Mouse (Mus musculus) heart, adult 2 months (tissue): ENCODE results near the gene Brpf3. TPM values are rescaled to one million over a fixed set of nuclear protein-coding genes. Genes with fewer than 3 reads are reported as not detected.

Experiments
- DNase-seq, 2 experiments: peaks; one replicate each; pipeline ENCODE4 v3.0.0; 2021
- H3K27ac ChIP-seq: fragments of 200-600 bp; 2 replicates; pipeline ENCODE4 v1.8.1; 2022
- H3K27me3 ChIP-seq: fragments of 200-500 bp; 2 replicates; pipeline ENCODE4 v1.6.1; 2012; ENCODE audit warnings: mild to moderate bottlenecking, low read length, inconsistent platforms, mixed read lengths; ENCODE audit not compliant: control insufficient read depth, insufficient read depth
- H3K36me3 ChIP-seq: fragments of 200-500 bp; 2 replicates; pipeline ENCODE4 v1.6.1; 2012; ENCODE audit warnings: low read length, inconsistent platforms; ENCODE audit not compliant: control insufficient read depth, insufficient read depth
- H3K4me1 ChIP-seq: fragments of 200-500 bp; 2 replicates; pipeline ENCODE4 v1.6.1; 2011; ENCODE audit warnings: low read length; ENCODE audit not compliant: control insufficient read depth, insufficient read depth
- H3K4me3 ChIP-seq: fragments of 200-600 bp; 2 replicates; pipeline ENCODE4 v1.8.1; 2022
- H3K79me2 ChIP-seq: fragments of 200-500 bp; replicated peaks from 2 replicates; pipeline ENCODE4 v1.6.1; 2012; ENCODE audit warnings: mild to moderate bottlenecking, inconsistent platforms, low read length, moderate library complexity, mixed read lengths; ENCODE audit not compliant: control insufficient read depth, insufficient read depth
- H3K9ac ChIP-seq: fragments of 200-500 bp; 2 replicates; pipeline ENCODE4 v1.6.1; 2012; ENCODE audit warnings: low read depth, mild to moderate bottlenecking, control low read depth, inconsistent platforms, low read length, mixed read lengths
- CTCF ChIP-seq: fragments of 200-600 bp; IDR thresholded peaks from 2 replicates; pipeline ENCODE4 v1.8.1; 2022; ENCODE audit warnings: antibody characterized with exemption, mild to moderate bottlenecking, moderate library complexity
- EP300 ChIP-seq: fragments of 200-500 bp; IDR thresholded peaks from 2 replicates; pipeline ENCODE4 v1.6.1; 2011; ENCODE audit warnings: low read depth, low read length, control low read depth; ENCODE audit not compliant: insufficient read depth
- POLR2A ChIP-seq: fragments of 200-500 bp; IDR thresholded peaks from 2 replicates; pipeline ENCODE4 v1.6.1; 2011; ENCODE audit warnings: mild to moderate bottlenecking, low read depth, low read length, control low read depth; ENCODE audit not compliant: insufficient read depth
- whole genome bisulfite sequencing: fragments of 180-500 bp; shearing (Covaris S2); methylation state at CpG from one replicate; pipeline ENCODE4 v1.1.7; 2018; 5-methylcytosine and 5-hydroxymethylcytosine counted together
- intact Hi-C: fragments of 180-260 bp; cut with DNase I; formaldehyde crosslinking; loops from one replicate; pipeline ENCODE4 v1.15.1; 2025
- long read RNA-seq: library from polyadenylated mRNA; stranded (forward); transcript quantifications from one replicate; pipeline ENCODE4 v2.0.0, GENCODE M21; 2021
- polyA plus RNA-seq: library from polyadenylated mRNA; depleted of rRNA; stranded (reverse); fragments of >200 nt; gene quantifications from 2 replicates; pipeline ENCODE4 v1.2.3, GENCODE M21; 2012; rRNA removed
- total RNA-seq, 2 experiments: library from RNA; stranded (reverse); gene quantifications; 2 replicates each; pipeline ENCODE4 v1.2.3; 2021

The Brpf3 gene
- total RNA-seq (10 to 100 TPM; 12.0 to 15.8 TPM), polyA plus RNA-seq (14.0 and 14.2 TPM in 2 replicates)
- long read RNA-seq, partial matches to known transcripts, result 5 of 6 reads
- long read RNA-seq, other reads (novel, unspliced or antisense), result 1 of 6 reads

DNA sequence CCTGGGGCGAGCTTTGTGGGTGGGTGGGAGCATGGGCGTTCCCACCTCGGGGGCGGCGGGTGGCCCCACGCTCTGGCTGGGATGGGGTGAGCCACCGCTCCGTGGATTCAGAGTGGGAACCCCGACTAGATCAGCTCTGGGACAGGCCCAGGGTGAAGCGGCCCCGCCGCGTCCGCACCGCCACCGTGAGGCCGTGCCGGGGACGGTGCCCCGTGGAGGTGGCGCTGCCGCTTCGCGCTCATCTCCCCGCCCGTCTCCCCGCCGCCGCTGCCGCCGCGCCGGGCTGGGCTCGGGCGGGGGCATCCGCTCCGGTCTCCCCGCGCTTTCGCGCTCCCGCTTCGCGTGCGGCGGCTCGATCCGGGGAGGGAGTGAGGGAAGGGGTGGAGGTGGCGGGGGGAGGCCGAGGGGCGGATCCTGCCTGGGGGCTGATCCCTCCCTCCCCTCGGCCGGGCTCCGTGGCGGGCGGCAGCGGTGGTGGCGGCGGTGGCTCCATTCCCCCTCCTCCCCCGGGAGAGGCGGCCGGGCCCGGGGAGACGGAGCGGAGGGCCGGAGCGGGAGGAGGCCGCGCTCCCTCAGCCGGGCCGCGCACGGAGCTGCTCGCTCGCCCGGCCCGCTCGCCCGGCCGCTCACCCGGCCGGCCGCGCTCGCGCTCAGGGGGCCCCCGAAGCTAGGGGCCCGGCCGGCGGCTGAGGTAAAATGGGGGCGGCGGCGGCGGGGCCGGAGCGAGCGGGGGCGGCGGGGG is at the start of gene Brpf3:
Brpf3 (plus strand) TSS at position 420 of the 742 bp plus-strand sequence.
- under 1% methylated on average over 72 of the region's 99 CpGs for WGBS
- no peaks in the 10 kb centered on the region; the same call in 1 of the 2 replicates for H3K79me2 ChIP-seq
- peak within 1 kb of the TSS; percentile 68 for H3K4me3 ChIP-seq
- no peaks in the 10 kb centered on the region for H3K36me3 ChIP-seq
- H3K27me3 ChIP-seq, result no peaks in the 10 kb centered on the region
- DNase-seq, result peak; percentile 87 to 89
- intact Hi-C loops, result loop anchor here (1.0 to 5.0 kb wide), 3 partner anchors 38 to 126 kb away; no protein-coding TSS in a partner anchor
- H3K9ac ChIP-seq, result peak within 1 kb of the TSS; percentile 99
- TF ChIP-seq EP300, result no peak
- peak; percentile 79 for TF ChIP-seq CTCF
- TF ChIP-seq POLR2A, result peak; percentile 20; the same call in 1 of the 2 replicates
- peak within 1 kb of the TSS; percentile 96 for H3K27ac ChIP-seq
- peaks cover 2% of the 10 kb centered on the region for H3K4me1 ChIP-seq

DNA sequence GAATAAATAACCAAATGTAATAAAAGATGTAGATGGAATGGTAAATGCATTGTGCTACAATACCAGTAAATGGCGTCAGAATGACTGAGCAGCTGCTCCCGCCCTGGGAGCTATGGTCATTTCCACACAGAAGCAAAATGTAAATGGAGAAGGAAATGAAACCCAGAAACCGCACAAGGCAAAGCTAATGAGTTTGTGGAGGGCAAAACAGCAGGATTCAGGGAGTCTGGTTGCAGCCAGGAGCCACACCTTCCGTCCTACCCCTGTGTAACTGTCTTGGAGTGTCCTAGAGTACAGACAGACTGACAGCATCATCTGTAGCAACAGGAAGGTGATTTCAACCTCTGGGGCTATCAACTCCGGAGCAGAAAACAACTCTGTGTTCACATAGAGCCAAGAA is 44.4 kb upstream of the Brpf3 start:
- H3K36me3 ChIP-seq, result no peaks in the 10 kb centered on the region
- WGBS, result 63% methylated on average over 5 of the region's 5 CpGs
- H3K27me3 ChIP-seq, result no peaks in the 10 kb centered on the region
- no peak for DNase-seq
- H3K9ac ChIP-seq, result no peak overlapping the region
- H3K4me1 ChIP-seq, result no peaks in the 10 kb centered on the region
- no peak overlapping the region for H3K4me3 ChIP-seq
- no peak overlapping the region for H3K27ac ChIP-seq
- TF ChIP-seq EP300, result no peak
- TF ChIP-seq CTCF, result no peak
- TF ChIP-seq POLR2A, result no peak
- no peaks in the 10 kb centered on the region for H3K79me2 ChIP-seq
- intact Hi-C loops, result no loop called here

DNA sequence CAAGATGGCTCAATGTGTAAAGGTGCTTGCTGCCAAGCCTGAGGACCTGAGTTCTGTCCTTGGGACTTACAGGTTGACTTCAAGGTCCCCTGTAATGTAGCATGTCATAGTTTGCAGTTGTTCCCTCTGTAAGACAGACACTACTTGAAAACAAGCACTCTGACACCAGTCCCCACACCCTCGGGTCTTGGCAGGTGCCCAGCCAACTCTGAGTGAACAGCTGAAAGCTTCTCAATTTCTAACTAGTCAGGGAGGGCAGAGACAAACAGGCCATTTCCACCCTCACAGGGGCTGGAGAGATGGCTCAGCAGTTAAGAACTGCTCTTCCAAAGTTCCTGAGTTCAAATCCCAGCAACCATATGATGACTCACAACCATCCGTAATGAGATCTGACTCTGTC is 43.4 kb upstream of the Brpf3 start:
- Histone ChIP-seq H3K27ac (no peak overlapping the region), H3K36me3 (no peaks in the 10 kb centered on the region), H3K27me3 (no peaks in the 10 kb centered on the region), H3K79me2 (no peaks in the 10 kb centered on the region), H3K4me1 (no peaks in the 10 kb centered on the region), H3K4me3 (no peak overlapping the region), H3K9ac (no peak overlapping the region)
- intact Hi-C loops, result no loop called here
- WGBS, result 45% methylated on average over 2 of the region's 2 CpGs
- TF ChIP-seq EP300 (no peak), CTCF (no peak), POLR2A (no peak)
- peak in 1 of 2 experiments; percentile 14 for DNase-seq

DNA sequence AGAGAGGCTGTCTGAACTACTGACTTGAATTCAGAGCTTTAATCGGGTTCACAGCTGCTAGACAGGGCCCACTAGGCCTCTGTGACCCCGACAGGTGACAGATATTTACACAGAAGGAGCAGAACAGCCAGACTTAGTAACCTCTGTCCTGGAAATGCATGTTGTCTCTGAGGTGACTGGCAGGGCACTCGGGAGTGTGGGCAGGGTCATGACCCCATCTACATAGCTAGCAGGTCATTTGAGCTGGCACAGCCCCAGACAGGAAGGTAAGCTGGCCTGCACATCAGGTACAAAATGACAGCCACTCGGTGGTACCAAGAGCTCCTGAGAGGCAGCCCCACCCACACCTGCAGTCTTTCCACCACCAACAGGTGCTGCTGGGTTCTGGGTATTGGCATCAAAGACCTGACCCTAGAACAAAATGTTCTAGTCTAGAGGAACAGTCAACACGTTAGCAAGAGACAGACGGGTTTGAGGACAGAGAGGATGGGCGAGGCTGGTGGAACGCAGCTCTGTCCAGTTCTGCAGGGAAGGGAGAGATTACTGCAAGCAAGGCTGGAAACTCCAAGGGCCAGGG is 40.1 kb upstream of the Brpf3 start:
- intact Hi-C loops, result no loop called here

DNA sequence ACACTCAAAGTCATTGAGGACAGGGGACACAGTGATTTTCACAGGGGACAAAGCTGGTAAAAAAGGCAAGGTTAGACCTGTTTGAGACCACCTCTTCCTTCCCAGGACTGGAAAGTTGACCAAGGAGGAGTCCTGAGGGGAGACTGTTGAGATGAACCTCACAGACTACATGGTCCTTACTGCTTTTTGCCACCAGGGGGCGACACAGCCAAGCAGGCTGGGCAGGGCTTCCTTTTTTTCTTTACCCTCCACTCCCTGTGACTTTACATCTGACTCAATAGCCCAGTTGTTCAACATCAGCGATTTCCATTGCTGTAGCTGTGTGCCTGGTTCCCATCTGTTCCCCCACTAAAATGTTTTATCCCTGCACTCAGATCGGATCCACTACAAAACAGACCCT is 39.0 kb upstream of the Brpf3 start:
- no peaks in the 10 kb centered on the region; the same call in 1 of the 2 replicates for H3K27me3 ChIP-seq
- H3K4me3 ChIP-seq, result no peak overlapping the region
- no peak overlapping the region for H3K27ac ChIP-seq
- H3K9ac ChIP-seq, result no peak overlapping the region
- no peaks in the 10 kb centered on the region for H3K79me2 ChIP-seq
- WGBS, result 8% methylated on average over 3 of the region's 3 CpGs
- no peaks in the 10 kb centered on the region for H3K36me3 ChIP-seq
- no peaks in the 10 kb centered on the region for H3K4me1 ChIP-seq
- intact Hi-C loops, result loop anchor here (1.0 to 2.0 kb wide), 2 partner anchors 71 to 164 kb away; partner anchors contain the start of genes Mapk14 and Slc26a8
- peak; percentile 74 to 82 for DNase-seq
- 0 out of 2 replicates have a peak, but pooled peaks have one; percentile 44 for TF ChIP-seq EP300
- no peak; the same call in 1 of the 2 replicates for TF ChIP-seq CTCF

More for the DNA sequence above, 40.1 kb upstream of the Brpf3 start:
- Histone ChIP-seq H3K36me3 (no peaks in the 10 kb centered on the region), H3K27ac (no peak overlapping the region), H3K79me2 (no peaks in the 10 kb centered on the region), H3K4me1 (no peaks in the 10 kb centered on the region), H3K9ac (no peak overlapping the region), H3K27me3 (no peaks in the 10 kb centered on the region), H3K4me3 (no peak overlapping the region)
- WGBS, result 67% methylated on average over 8 of the region's 8 CpGs
- no peak for DNase-seq
- no peak for TF ChIP-seq CTCF
- TF ChIP-seq POLR2A, result no peak
- no peak for TF ChIP-seq EP300

DNA sequence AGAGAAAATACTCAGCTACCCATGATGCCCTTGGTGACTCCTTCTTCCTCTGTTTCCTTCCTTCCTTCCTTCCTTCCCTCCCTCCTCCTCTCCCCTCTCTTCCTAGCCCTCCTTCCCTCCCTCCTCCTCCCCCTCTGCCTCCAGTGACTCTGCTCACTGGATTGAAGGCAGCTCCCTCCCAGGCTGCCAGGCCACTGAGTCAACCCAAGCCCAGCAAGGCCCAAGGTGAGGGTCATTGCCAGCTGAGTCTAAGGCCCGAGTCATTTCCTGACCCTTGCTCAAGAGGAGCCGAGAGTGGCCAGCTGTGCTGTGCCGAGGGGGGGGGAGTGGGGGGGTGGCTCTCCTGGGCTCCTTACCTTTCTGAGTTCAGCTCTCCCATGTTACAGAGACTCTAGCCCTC is 34.7 kb upstream of the Brpf3 start:
- H3K36me3 ChIP-seq, result no peaks in the 10 kb centered on the region
- no peak for TF ChIP-seq POLR2A
- no peak for TF ChIP-seq EP300
- no peak for TF ChIP-seq CTCF
- H3K4me1 ChIP-seq, result no peaks in the 10 kb centered on the region
- 33% methylated on average over 3 of the region's 3 CpGs for WGBS
- no peak overlapping the region for H3K27ac ChIP-seq
- no peak overlapping the region for H3K9ac ChIP-seq
- no peaks in the 10 kb centered on the region for H3K79me2 ChIP-seq
- no peak for DNase-seq
- H3K27me3 ChIP-seq, result peaks cover 9% of the 10 kb centered on the region
- H3K4me3 ChIP-seq, result no peak overlapping the region
- intact Hi-C loops, result no loop called here
